Comparison of ENCODE assay signal across 11 mouse cellular contexts in the genomic region with DNA sequence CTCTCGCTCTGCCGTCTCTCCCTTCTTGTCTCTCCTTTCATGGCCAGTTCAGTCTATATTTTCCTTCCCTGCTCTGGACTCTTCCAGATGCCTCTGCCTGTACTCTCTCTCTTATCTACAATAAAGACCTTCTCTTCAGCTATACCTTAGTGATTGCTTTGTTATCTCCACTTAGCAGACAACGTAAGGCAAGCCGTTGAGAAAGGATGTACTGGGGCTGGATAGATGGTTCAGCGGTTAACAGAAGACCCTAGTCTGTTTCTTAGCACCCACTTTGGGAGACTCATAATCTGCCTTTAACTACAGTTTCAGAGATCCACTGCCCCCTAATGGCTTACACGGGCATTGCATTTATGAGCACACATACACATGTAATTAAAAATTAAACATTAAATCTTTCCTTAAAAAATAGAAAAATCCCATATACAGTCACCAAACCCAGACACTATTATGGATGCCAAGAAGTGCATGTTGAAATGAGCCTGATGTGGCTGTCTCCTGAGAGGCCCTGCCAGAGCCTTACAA. TPM values are rescaled to one million over a fixed set of nuclear protein-coding genes. Genes with fewer than 3 reads are reported as not detected.
A peak's percentile ranks its signal among the peaks of the same experiment; 100 is the strongest.
DNase-seq lines count a peak whose midpoint lies in the region; ATAC-seq and TF ChIP-seq lines count a peak whose summit lies in the region.
"Had no signal": no experiment of that assay in that cellular context is flagged by ENCODE, and none has a peak within 500 bp of the region (broad histone marks: within the 10 kb centered on the region; RNA-seq: fewer than 3 reads in every experiment).

No protein-coding gene starts in this region.

- intact Hi-C loops in gastrocnemius, postnatal 36 days (cut with DNase I): no loop called here

- ATAC-seq in CD4-positive, CD25-positive, alpha-beta regulatory T cell, adult 4 months: peak; percentile 66
- ATAC-seq in megakaryocyte, adult 5-6 weeks (ENCODE audit: poor library complexity, severe bottlenecking): 0 out of 2 replicates have a peak, but pooled peaks have one; percentile 40

- no peak for DNase-seq in layer of hippocampus, adult 2 months (ENCODE audit: low spot score in 2 of 2)
- no peak for DNase-seq in layer of hippocampus, adult 18-20 months (ENCODE audit: low spot score in 2 of 2)
- DNase-seq in T-cell, adult 2 months (ENCODE audit: low spot score): peak; percentile 18
- DNase-seq in gastrocnemius, postnatal 36 days: no peak
- no peak for DNase-seq in kidney, postnatal 10 days
- no peak for DNase-seq in frontal cortex, postnatal 36 days (ENCODE audit: low spot score in 2 of 2)

- no peak overlapping the region for H3K4me3 ChIP-seq in layer of hippocampus, adult 2 months
- H3K4me3 ChIP-seq: forebrain, embryonic 10.5 days; limb, embryonic 15.5 days; myocyte had no signal

- H3K27ac ChIP-seq in layer of hippocampus, adult 2 months: no peak overlapping the region
- H3K27ac ChIP-seq: forebrain, embryonic 10.5 days; limb, embryonic 15.5 days had no signal

- TF ChIP-seq CTCF in layer of hippocampus, adult 2 months (conservative IDR thresholded peaks at IDR 0.05): peak; percentile 69

RNA-seq across cellular contexts. Expression of gene Dnah6, which starts 11.8 kb away (rescaled TPM):
- total RNA-seq in layer of hippocampus, adult 2 months (2021): under 1 TPM; 0.66 to 0.97 TPM
- 1 to 10 TPM in 1 of 2 experiments, under 1 TPM in 1; 0.76 to 1.1 TPM for total RNA-seq in layer of hippocampus, adult 18-20 months (2021)
- not detected for polyA plus RNA-seq in CD4-positive, CD25-positive, alpha-beta regulatory T cell, adult 4 months (2017; shearing (Covaris generic))
- 0.11 and 0.48 TPM in 2 replicates for total RNA-seq in megakaryocyte, adult 5-6 weeks (2015)
- total RNA-seq in megakaryocyte, adult 5-6 weeks (2017): 0.41 and 0.44 TPM in 2 replicates
- total RNA-seq in gastrocnemius, postnatal 36 days (2021): not detected

RNA-seq across cellular contexts. Expression of gene Suclg1, which starts 14.9 kb away (rescaled TPM):
- 100 to 1,000 TPM; 137 to 145 TPM for total RNA-seq in layer of hippocampus, adult 2 months (2021)
- 100 to 1,000 TPM; 136 to 147 TPM for total RNA-seq in layer of hippocampus, adult 18-20 months (2021)
- polyA plus RNA-seq in CD4-positive, CD25-positive, alpha-beta regulatory T cell, adult 4 months (2017; shearing (Covaris generic)): 100 to 1,000 TPM; 111 to 123 TPM
- total RNA-seq in megakaryocyte, adult 5-6 weeks (2015): 55.7 and 78.0 TPM in 2 replicates
- 43.4 and 45.9 TPM in 2 replicates for total RNA-seq in megakaryocyte, adult 5-6 weeks (2017)
- total RNA-seq in gastrocnemius, postnatal 36 days (2021): 100 to 1,000 TPM; 325 to 363 TPM
